Mouse (Mus musculus) neutrophil, adult 5-6 weeks (primary cell): Measurements from ENCODE around the gene Kif6. TPM values are rescaled to one million over a fixed set of nuclear protein-coding genes. Genes with fewer than 3 reads are reported as not detected.

Source experiments
- ATAC-seq: fragments of 151-379, 151-347 bp; 2 replicates; pipeline ENCODE4 v1.8.0; 2017; ENCODE audit warnings: mild to moderate bottlenecking, moderate TSS enrichment; ENCODE audit not compliant: insufficient number of reproducible peaks, poor library complexity, low FRiP score, severe bottlenecking; ENCODE audit errors: extremely low read depth
- total RNA-seq: library from RNA; stranded (forward); fragments of 200-1000 nt; gene quantifications from 2 replicates; pipeline ENCODE4 v1.2.3, GENCODE M21; 2017

Kif6 gene
- total RNA-seq, 1 experiment from 2014 or later: not detected

DNA sequence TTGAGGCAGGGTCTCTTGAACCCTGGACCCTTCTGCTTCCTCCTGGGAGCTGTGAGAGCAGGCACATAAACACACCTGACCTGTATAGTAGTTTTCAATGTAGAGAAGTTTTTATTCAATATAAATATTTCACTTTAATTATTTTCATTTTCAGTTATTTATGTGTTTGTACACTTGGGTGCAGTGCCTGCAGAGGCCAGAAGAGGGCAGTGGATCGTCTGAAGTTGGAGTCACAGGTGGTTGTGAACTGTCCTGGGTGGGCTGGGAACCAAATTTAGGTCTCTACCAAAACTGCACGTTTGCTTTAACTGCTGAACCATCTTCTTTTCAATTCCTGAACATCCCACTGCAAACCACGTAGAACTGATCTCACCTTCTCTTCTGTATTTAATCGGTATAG lies 35.4 kb downstream of the Kif6 start:
- no peak for ATAC-seq

DNA sequence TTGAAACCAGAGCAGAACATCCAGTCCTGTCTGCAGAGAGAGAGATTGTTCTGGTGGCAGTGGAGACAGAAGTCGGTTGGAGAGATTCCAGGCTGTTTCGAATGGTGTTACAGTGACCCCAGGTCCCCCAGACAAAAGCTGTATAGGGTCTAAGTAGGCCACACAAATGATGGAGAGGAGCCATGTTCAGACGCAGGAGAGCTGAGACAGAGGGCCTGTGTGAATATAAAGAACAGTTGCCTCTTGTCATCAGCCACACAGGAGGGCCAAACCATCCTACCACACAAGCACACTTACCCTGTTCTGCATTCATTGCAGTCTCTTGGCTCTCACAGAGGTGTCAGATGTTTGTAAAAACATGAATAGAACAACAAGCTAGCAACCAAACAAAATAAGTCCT lies 37.4 kb downstream of the Kif6 start:
- ATAC-seq: no peak

DNA sequence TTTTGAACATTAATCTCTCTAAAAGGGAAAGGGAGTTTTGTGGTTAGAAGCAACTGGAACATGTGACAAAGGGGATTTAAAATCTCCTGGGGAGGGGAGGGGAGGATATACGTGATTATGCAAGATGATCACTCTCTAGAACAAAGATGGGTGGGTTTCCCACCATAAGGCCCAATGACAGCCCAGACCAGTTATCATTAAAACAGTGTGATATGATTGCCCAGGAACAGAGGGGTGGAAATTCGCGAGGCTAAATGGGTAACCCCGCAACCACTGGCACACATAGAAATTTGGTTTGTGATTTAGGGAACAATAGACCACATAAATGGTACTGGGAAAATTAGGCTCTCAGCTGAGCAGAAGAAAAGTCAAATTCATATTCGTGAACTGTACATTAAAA lies 37.9 kb downstream of the Kif6 start:
- ATAC-seq: no peak

DNA sequence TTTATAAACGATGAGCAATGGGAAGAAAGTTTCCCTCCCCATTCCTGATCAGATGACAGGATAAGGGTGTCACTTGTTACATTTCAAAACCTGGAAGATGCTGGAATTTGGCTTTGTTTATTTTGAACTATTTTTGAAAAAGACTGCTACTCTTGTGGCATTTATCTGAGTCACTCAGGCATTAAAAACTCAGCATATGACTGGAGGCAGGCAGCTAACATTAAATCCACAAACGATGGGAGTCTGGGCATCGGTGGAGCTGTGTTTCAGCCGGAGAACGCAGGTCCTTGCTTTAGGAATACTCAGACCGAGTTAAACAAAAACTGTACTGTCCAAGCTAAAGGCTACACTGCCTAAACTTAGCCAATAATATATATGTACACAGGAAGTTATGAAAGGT lies 46.7 kb downstream of the Kif6 start:
- ATAC-seq: no peak

DNA sequence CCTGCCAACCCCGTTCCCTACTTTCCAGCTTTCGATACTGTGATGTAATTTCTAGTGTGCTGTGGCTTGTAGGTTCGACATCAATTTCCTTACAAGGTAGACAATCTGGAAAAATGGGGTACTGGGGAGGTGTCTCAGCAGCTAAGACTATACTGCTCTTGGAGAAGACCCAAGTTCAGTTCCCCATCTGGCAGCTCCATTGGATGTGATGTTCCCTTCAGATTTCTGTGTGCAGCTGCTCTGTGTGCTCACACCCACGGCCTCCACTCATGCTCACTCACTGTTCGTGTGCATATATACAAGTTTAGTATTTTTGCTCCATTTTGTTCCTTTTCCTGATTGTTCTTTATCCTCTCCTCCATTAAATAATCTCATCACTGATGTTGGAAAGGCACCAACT lies 51.8 kb downstream of the Kif6 start:
- ATAC-seq: no peak

DNA sequence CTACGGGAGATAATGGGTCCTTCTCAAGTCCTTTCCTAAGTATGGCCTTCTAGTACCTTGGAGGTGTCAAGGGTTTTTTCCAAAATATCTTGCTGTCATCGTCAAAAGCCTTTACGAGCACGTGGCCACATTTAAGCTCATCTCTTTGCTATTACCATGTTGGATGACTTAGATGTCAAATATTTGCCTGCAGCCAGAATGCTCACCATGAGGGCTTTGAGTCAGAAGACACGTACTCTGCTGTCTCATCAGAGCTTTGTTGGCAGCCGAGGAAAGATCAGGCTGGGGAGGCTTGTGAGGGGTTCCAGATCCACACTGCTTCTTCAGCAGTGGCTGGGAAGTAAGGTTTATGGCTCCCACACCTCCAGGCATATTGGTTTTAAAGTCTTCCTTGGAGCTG lies 53.4 kb downstream of the Kif6 start:
- no peak for ATAC-seq

DNA sequence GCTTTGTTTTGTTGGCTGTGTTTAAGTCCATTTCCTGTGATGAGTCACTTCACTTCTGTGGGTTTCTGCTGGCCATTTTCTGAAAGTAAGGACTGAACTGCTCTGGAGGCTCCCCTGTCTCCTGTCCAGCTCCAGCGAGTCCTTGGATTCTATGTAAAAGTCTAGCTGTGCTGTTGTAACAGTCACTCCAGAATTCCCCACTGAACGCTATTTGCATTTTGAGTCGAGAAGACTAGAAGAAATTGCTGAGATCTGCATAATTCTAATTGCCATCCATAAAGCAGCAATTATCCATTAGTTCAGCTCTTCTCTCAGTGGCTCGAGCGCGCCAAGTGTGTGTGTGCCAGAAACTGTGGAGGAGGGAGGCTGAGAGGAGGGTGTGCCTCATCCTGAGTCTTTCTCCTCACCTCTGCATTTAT lies 57.0 kb downstream of the Kif6 start:
- no peak for ATAC-seq

DNA sequence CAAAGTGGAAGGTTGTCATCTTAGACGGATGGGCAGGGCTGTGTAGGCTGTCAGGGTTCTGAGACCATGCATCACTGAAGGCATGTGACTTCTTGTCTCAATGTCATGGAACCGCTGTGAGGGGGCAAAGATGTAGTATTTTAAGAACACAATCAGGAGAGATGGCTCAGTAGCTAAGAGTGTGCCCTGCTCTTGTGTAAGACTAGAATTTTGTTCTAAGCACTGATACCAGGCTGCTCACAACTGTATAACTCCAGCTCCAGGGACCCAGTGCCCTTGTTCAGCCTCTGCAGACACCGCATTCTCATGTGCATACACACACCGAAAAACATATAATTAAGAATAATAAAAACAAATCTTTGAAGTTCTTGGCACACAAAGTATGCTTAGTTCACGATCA lies 57.5 kb downstream of the Kif6 start:
- no peak for ATAC-seq

DNA sequence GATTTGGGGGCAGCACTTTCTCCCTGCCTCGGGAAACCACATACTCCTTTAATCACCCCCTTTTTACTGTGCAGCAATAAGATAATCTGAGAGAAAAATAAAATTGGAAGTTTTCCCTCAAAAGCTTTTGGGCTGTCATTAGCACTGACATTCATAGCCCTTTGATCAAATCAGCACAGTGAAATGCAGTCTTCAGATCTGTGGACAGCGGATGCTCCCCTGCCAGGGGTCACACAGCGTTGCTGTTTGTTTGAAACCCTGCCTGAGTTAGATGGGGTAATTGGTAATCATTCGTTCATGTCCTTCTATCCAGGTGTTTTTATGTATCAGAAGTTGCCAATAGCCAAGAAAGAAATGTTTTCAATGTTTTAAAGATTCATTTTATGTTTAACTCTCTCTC lies 60.7 kb downstream of the Kif6 start:
- no peak for ATAC-seq

DNA sequence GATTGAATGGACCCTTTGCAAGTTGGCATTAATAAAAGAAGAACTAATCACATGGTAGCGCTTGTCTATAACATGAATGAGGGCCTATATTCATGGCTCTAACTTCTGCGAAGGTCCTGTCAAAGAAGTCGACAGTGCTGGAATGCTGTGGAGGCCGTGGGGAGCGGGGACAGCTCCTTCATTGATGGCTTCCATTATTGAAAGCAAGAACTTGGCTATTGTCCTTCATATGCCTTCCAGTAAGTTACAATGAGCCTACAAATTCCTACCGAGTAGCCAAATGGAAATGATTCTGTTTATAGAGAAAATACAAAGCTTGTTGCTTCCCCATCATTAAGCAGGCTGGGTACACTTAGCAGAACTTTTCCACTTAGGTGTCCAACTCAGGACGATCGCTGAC lies 66.5 kb downstream of the Kif6 start:
- ATAC-seq: no peak

DNA sequence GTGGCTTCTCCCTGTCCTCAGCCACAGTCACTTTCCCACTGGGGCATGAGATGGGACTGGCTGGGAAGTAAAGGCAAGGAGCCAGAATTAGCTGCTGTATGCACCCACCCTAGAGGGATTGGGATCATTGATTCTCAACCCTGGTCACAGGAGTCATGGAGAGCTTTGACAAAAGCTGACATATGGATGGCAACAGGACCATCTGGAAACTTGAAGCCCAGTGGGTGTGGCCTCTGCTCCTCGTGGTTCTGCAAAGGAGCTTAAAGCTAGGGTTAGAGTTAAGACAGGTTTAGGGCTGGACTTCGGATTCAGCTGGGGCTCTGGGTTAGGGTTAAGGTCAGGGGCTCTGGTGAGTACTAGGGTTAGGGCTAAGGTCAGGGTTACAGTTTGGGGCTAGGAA lies 69.2 kb downstream of the Kif6 start:
- no peak for ATAC-seq

DNA sequence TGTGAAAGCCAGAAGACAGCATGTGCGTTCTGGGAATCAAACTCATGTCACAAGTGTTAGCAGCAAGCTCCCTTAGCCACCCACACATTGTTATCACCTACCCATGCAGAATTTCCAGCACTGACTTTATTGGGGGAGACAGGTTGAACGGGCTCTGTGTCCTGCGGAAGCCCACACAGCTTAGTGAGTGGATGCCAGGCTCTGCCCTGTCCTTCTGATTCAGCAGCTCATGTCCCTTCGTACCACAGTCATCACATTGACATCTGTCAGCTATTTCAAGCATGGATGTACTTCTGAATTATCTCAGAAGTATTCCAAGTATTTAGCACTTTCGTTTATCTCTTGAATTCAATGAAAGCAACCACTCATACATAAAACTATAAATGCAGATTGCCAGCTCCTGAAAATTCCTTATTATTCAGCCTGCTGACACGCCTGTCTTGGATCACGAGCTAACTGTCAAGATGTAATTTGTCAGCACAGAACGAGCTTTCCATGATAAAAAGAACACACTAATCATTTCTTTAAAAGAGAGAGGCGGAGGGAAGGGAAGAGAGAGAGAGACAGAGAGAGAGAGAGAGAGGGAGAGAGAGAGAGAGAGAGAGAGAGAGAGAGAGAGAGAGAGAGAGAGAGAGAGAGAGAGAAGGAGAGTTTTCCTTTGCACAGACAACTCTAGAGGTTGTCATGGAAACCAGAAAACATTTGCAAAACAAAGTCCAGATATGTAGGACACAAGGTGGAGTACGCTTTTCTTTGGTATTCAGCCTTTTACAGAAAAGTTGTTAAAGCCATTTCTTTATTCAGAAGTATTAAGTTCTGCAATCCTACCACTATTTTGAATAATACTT lies 75.9 kb downstream of the Kif6 start:
- no peak for ATAC-seq

DNA sequence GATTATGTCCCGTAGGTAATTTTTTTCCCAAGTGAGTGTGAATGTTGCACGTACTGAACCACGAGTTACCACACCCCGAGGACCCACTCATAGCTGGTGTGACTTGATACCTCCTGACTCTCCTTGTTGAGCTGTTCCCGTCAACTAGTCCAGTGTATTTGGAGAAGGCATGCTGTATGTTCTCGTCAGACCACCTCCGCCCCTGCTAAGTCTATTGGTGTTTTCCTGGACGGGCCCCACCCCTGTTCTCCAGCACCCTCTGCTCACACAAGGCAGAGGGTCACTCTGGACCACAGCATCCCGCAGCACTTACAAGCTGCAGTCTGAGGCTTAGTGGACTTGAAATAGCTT lies 76.5 kb downstream of the Kif6 start:
- ATAC-seq: no peak

DNA sequence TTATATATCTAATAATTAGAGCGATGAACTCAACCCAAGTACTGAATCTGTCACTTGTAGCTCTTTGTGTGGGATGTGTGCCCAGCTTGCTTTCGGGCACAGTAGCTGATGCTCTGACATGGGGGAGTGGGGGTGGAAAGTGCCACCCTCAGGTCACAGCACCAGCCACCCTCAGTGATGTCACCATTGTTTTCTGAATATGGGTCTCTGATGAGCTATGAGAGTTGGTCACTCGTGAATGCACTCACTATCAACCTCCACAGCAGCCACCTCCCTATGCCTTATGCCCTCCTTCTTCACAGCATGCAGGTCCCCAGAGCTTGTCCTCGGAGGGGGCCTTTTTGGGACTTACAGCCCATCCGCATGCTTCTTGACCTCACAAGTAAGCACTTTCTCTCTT lies 78.3 kb downstream of the Kif6 start:
- no peak for ATAC-seq

DNA sequence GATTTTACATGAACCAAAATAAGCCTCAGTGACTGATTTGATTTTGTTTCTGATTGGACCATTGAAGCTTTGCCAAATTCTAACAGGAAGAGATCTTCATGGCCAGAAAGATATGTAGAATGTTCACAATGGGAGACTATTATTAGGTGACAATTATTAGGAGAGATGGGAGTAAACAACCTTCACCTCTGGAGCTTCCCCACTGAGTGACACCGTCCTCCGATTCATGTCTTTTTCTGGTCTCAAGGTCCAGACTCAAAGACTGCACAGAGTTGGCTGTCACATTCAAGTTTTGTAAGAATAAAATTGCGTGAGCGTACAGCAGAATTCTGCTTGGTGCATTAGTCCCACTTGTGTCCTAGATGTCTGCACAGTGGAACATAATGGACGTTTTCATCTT lies 82.3 kb downstream of the Kif6 start:
- ATAC-seq: no peak

DNA sequence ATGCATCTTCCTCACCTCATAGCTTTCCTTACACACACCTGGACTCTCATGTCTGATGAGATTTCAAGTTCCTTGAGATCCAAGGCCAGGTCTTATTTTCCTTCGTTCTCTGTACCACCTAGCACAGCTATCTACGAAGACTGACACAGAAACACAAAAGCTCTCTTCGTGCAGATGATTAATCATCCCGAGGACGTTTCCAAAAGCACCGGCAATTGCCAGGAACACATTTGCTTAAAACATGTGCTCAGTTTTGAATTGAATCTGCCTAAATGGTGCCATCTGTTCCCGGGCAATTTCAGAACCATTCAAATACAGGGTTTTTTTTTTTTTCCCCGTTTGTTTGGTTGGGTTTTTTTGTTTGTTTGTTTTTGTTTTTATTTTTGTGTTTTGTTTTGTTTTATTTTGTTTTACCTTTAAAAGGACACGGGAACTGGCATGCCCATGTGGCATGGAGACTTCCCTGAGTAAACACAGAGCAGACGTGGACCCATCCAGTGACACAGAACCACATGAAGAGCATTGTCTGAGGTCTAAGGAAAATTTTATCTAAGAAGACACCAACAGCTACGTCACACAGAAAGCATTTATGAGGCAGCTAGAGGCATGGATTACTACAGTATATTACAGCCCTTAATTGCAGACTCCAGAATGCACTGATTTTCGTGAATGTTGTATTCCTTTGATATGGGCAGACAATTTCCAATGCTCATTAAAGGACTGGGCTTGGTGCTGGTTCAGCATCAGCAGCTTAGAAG lies 88.7 kb downstream of the Kif6 start:
- ATAC-seq: no peak

DNA sequence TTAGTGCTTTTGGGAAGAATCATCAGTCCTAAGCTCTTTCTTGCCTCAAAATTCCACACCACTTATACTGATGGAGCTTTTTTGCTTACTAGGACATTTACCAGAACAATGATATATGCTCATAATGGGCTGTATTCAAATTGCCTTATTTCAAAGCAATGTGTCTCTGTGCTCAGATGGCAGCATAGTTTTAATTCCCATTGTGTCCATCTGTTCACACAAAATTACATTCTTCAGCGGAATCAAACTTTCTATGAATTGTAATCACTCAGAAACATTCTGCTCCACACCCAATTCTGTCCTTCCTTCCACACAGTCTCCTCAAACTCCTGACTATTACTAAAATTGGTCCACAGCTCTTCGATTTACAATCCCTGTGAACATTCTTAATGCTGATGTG lies 94.3 kb downstream of the Kif6 start:
- no peak for ATAC-seq

DNA sequence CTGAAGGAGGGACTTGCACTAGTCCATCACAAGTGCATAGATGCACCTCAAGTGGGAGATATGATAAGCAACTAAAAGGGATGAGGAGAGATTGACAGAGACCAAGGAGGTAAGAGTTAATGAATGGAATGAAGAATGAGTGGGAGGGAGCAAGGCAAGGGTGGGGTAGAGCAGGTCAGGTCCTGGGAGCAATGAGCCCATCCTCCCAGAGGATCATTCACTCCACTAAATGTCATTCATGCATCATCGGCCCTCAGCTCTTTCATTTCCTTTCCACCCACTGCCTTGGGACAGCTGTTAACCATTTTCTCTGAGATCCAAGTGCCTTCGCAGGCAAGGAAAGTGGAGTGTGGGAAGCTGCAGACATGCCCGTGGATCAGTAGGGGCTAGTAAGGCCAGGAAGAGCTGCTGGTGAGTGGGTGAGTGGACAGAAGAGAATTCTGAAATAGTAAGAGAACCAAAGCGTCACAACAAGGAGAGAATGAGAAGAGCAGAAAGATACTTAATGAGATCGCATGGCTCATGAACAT lies 95.2 kb downstream of the Kif6 start:
- ATAC-seq: no peak

DNA sequence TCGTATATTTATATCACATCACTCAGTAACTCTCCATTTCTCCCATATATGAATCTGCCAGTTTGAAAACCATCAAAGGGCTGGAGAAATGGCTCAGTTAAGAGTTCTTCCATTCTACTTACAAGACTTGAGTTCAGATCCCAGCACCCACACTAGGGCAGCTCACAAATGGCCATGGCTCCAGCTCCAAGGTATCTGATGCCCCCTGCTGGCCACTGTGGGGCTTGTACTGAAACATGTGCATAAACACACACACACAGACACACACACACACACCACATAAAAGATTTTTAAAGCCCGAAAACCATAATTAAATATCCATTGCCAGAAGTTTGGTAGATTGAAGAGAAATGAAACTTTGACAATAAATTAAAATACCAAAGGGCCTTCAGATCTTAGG lies 111.3 kb downstream of the Kif6 start:
- ATAC-seq: no peak

DNA sequence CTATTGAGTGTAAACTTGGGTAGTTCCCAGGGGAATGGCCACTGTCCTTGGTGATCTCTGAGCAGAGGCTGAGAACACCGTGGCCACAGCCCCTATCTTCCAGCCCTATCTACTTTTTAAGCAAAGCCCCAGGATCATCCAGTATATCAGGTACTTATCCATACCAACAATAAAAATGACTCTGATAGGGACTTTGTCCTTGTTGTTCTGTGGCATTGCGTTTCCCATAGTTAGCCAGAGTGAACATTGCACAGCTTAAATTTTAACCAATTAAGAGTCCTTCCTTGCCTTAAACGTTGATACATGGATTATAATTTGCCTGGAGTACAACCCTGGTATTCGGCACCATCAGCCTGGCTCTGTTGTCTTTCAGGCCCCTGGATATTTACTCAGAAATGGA lies 112.0 kb downstream of the Kif6 start:
- ATAC-seq: no peak
